Mouse (Mus musculus): ENCODE measurements around the gene Lrrn4cl.
"Not testable (repeated sequence)": the region's sequence is repeated elsewhere in the genome, so short reads cannot be mapped to it uniquely, and the experiment has no call there.

Gene Lrrn4cl

GRCm38 (mm10) chr19:8832971-8833370 lies 17.6 kb upstream of the Lrrn4cl start:
- H3K4me1 ChIP-seq (replicated peaks; ENCODE audit: low read depth, low read length): peaks cover 50% of the 10 kb centered on the region
- H3K36me3 ChIP-seq (ENCODE audit: insufficient read depth, low read length): peaks cover 76% of the 10 kb centered on the region
- H3K9me3 ChIP-seq (ENCODE audit: low read length): no peaks in the 10 kb centered on the region
- no peaks in the 10 kb centered on the region for H3K27me3 ChIP-seq (ENCODE audit: insufficient read depth, low read length)
- no peak overlapping the region for H3K4me3 ChIP-seq (replicated peaks; ENCODE audit: low read length)
- TF ChIP-seq NANOG (IDR thresholded peaks at IDR 0.05; ENCODE audit: borderline replicate concordance, low read length): no peak
- no peak for TF ChIP-seq CTCF (conservative IDR thresholded peaks at IDR 0.05; ENCODE audit: low read length)

GRCm38 (mm10) chr19:8836327-8836726 lies 14.2 kb upstream of the Lrrn4cl start:
- H3K4me3 ChIP-seq (replicated peaks; ENCODE audit: low read length): peak overlapping the region; percentile 76; the same call in 1 of the 2 replicates
- H3K36me3 ChIP-seq (ENCODE audit: insufficient read depth, low read length): peaks cover 47% of the 10 kb centered on the region
- not testable (repeated sequence) for H3K9me3 ChIP-seq (ENCODE audit: low read length); H3K27me3 ChIP-seq (ENCODE audit: insufficient read depth, low read length)
- H3K4me1 ChIP-seq (replicated peaks; ENCODE audit: low read depth, low read length): peaks cover 56% of the 10 kb centered on the region

GRCm38 (mm10) chr19:8837251-8837791 lies 13.2 kb upstream of the Lrrn4cl start, which contains the start of gene Bscl2:
TSS of gene Bscl2 (plus strand) at chr19:8837467.
- TF ChIP-seq NANOG (IDR thresholded peaks at IDR 0.05; ENCODE audit: borderline replicate concordance, low read length): no peak
- peak; percentile 30 for TF ChIP-seq CTCF (conservative IDR thresholded peaks at IDR 0.05; ENCODE audit: low read length)
- no peak for TF ChIP-seq POU5F1 (IDR thresholded peaks at IDR 0.05; ENCODE audit: borderline replicate concordance, low read length)
- peaks cover 47% of the 10 kb centered on the region for H3K36me3 ChIP-seq (ENCODE audit: insufficient read depth, low read length)

GRCm38 (mm10) chr19:8838041-8838730 lies 12.4 kb upstream of the Lrrn4cl start:
- TF ChIP-seq CTCF (conservative IDR thresholded peaks at IDR 0.05; ENCODE audit: low read length) (no peak), NANOG (IDR thresholded peaks at IDR 0.05; ENCODE audit: borderline replicate concordance, low read length) (no peak), POU5F1 (IDR thresholded peaks at IDR 0.05; ENCODE audit: borderline replicate concordance, low read length) (no peak)
- H3K4me1 ChIP-seq (replicated peaks; ENCODE audit: low read depth, low read length): peaks cover 58% of the 10 kb centered on the region
- no peaks in the 10 kb centered on the region for H3K9me3 ChIP-seq (ENCODE audit: low read length)
- H3K4me3 ChIP-seq (replicated peaks; ENCODE audit: low read length): peak overlapping the region; percentile 76
- H3K27me3 ChIP-seq (ENCODE audit: insufficient read depth, low read length): no peaks in the 10 kb centered on the region
- peaks cover 47% of the 10 kb centered on the region for H3K36me3 ChIP-seq (ENCODE audit: insufficient read depth, low read length)

More at GRCm38 (mm10) chr19:8837251-8837791, 13.2 kb upstream of the Lrrn4cl start, which contains the start of gene Bscl2:
- no peaks in the 10 kb centered on the region for H3K27me3 ChIP-seq (ENCODE audit: insufficient read depth, low read length)
- H3K4me3 ChIP-seq (replicated peaks; ENCODE audit: low read length): peak within 1 kb of the TSS; percentile 76
- H3K4me1 ChIP-seq (replicated peaks; ENCODE audit: low read depth, low read length): peaks cover 58% of the 10 kb centered on the region
- no peaks in the 10 kb centered on the region for H3K9me3 ChIP-seq (ENCODE audit: low read length)

- peaks cover 46% of the 10 kb centered on the region for H3K36me3 ChIP-seq (ENCODE audit: insufficient read depth, low read length)
- TF ChIP-seq NANOG (IDR thresholded peaks at IDR 0.05; ENCODE audit: borderline replicate concordance, low read length) (no peak), CTCF (conservative IDR thresholded peaks at IDR 0.05; ENCODE audit: low read length) (no peak), POU5F1 (IDR thresholded peaks at IDR 0.05; ENCODE audit: borderline replicate concordance, low read length) (no peak)
Observed at GRCm38 (mm10) chr19:8839103-8839907, 11.3 kb upstream of the Lrrn4cl start, which contains the start of gene Gng3. TSS of gene Gng3 (minus strand) at chr19:8839194.

GRCm38 (mm10) chr19:8839908-8840791 lies 10.4 kb upstream of the Lrrn4cl start:
- H3K27me3 ChIP-seq (ENCODE audit: insufficient read depth, low read length): no peaks in the 10 kb centered on the region
- TF ChIP-seq POU5F1 (IDR thresholded peaks at IDR 0.05; ENCODE audit: borderline replicate concordance, low read length): no peak
- TF ChIP-seq CTCF (conservative IDR thresholded peaks at IDR 0.05; ENCODE audit: low read length): no peak
- no peak for TF ChIP-seq NANOG (IDR thresholded peaks at IDR 0.05; ENCODE audit: borderline replicate concordance, low read length)

More at GRCm38 (mm10) chr19:8839103-8839907, 11.3 kb upstream of the Lrrn4cl start, which contains the start of gene Gng3:
- H3K9me3 ChIP-seq (ENCODE audit: low read length): no peaks in the 10 kb centered on the region
- H3K27me3 ChIP-seq (ENCODE audit: insufficient read depth, low read length): no peaks in the 10 kb centered on the region
- peaks cover 58% of the 10 kb centered on the region for H3K4me1 ChIP-seq (replicated peaks; ENCODE audit: low read depth, low read length)
- H3K4me3 ChIP-seq (replicated peaks; ENCODE audit: low read length): peak within 1 kb of the TSS; percentile 76

GRCm38 (mm10) chr19:8841012-8841411 lies 9.6 kb upstream of the Lrrn4cl start:
- Histone ChIP-seq H3K9me3 (ENCODE audit: low read length) (no peaks in the 10 kb centered on the region), H3K27me3 (ENCODE audit: insufficient read depth, low read length) (no peaks in the 10 kb centered on the region), H3K36me3 (ENCODE audit: insufficient read depth, low read length) (peaks cover 45% of the 10 kb centered on the region), H3K4me1 (replicated peaks; ENCODE audit: low read depth, low read length) (peaks cover 49% of the 10 kb centered on the region), H3K4me3 (replicated peaks; ENCODE audit: low read length) (peak overlapping the region; percentile 76)
- no peak for TF ChIP-seq NANOG (IDR thresholded peaks at IDR 0.05; ENCODE audit: borderline replicate concordance, low read length)
- TF ChIP-seq CTCF (conservative IDR thresholded peaks at IDR 0.05; ENCODE audit: low read length): no peak
- no peak for TF ChIP-seq POU5F1 (IDR thresholded peaks at IDR 0.05; ENCODE audit: borderline replicate concordance, low read length)

More at GRCm38 (mm10) chr19:8839908-8840791, 10.4 kb upstream of the Lrrn4cl start:
- no peaks in the 10 kb centered on the region for H3K9me3 ChIP-seq (ENCODE audit: low read length)
- H3K4me3 ChIP-seq (replicated peaks; ENCODE audit: low read length): peak overlapping the region; percentile 76
- peaks cover 43% of the 10 kb centered on the region for H3K36me3 ChIP-seq (ENCODE audit: insufficient read depth, low read length)
- peaks cover 58% of the 10 kb centered on the region for H3K4me1 ChIP-seq (replicated peaks; ENCODE audit: low read depth, low read length)

Measured in E14TG2a.4 (cell line).